ENCODE assay signal across 8 mouse cellular contexts in genomic region chr19:10395174-10395573, GRCm38 (mm10). TPM values are rescaled to one million over a fixed set of nuclear protein-coding genes. Genes with fewer than 3 reads are reported as not detected.
DNase-seq lines count a peak whose midpoint lies in the region; ATAC-seq and TF ChIP-seq lines count a peak whose summit lies in the region.

No protein-coding gene starts in this region.

- H3K4me1 ChIP-seq in embryonic facial prominence, embryonic 10.5 days: peaks cover 19% of the 10 kb centered on the region; the same call in 1 of the 2 replicates

- no peak overlapping the region for H3ac ChIP-seq in C2C12 (ENCODE audit: control insufficient read depth, insufficient read length, low read depth)

- intact Hi-C loops in gastrocnemius, adult 2 months (cut with DNase I): no loop called here

- H3K79me2 ChIP-seq in C2C12 (ENCODE audit: control insufficient read depth, insufficient read depth): no peaks in the 10 kb centered on the region

- WGBS in embryonic facial prominence, embryonic 10.5 days: 22% methylated on average over 8 of the region's 8 CpGs

- peaks cover 43% of the 10 kb centered on the region for H3K27me3 ChIP-seq in C2C12 (ENCODE audit: control insufficient read depth, insufficient read depth, insufficient read length)
- H3K27me3 ChIP-seq in embryonic facial prominence, embryonic 10.5 days (replicated peaks; ENCODE audit: low read depth, poor library complexity, severe bottlenecking): peaks cover 42% of the 10 kb centered on the region

- ATAC-seq in erythroid progenitor cell, adult 5-6 weeks (replicated peaks; ENCODE audit: low FRiP score, poor library complexity, severe bottlenecking): no peak

- TF ChIP-seq CTCF in gastrocnemius, adult 2 months (IDR thresholded peaks at IDR 0.05): peak; percentile 48
- TF ChIP-seq CTCF in C2C12 (IDR thresholded peaks at IDR 0.05; ENCODE audit: control insufficient read depth, insufficient read depth, insufficient read length): peak; percentile 9

- H3K27ac ChIP-seq in gastrocnemius, adult 2 months: no peak overlapping the region
- H3K27ac ChIP-seq in embryonic facial prominence, embryonic 10.5 days (replicated peaks): 0 out of 2 replicates have a peak overlapping the region, but pooled peaks have one; percentile 10

- no peak overlapping the region for H3K4me3 ChIP-seq in gastrocnemius, adult 2 months
- H3K4me3 ChIP-seq in C2C12 (ENCODE audit: insufficient read depth, poor library complexity, severe bottlenecking): no peak overlapping the region
- no peak overlapping the region for H3K4me3 ChIP-seq in embryonic facial prominence, embryonic 10.5 days

- DNase-seq in gastrocnemius, adult 2 months: peak; percentile 22
- no peak for DNase-seq in gastrocnemius, postnatal 25 days
- DNase-seq in embryonic facial prominence, embryonic 10.5 days (ENCODE audit: low spot score): peak; percentile 50
- DNase-seq in lung, postnatal 14 days: peak; percentile 7
- no peak for DNase-seq in testis, postnatal 10 days (ENCODE audit: low spot score)
- no peak for DNase-seq in right cerebral cortex, postnatal 36 days (ENCODE audit: low spot score in 2 of 2)

- H3K9me3 ChIP-seq in embryonic facial prominence, embryonic 10.5 days: no peaks in the 10 kb centered on the region

- H3K36me3 ChIP-seq in C2C12 (ENCODE audit: control insufficient read depth, insufficient read depth): no peaks in the 10 kb centered on the region
- H3K36me3 ChIP-seq in embryonic facial prominence, embryonic 10.5 days (replicated peaks): no peaks in the 10 kb centered on the region

- H3K79me3 ChIP-seq in C2C12 (ENCODE audit: low read depth): no peaks in the 10 kb centered on the region

TF ChIP-seq in C2C12, 6 proteins besides CTCF, POLR2A, EP300 and RAD21:
- TF ChIP-seq MAX (IDR thresholded peaks at IDR 0.05) (no peak), FOSL1 (IDR thresholded peaks at IDR 0.05; ENCODE audit: insufficient read depth, low read length, poor library complexity, severe bottlenecking) (no peak), CEBPB (IDR thresholded peaks at IDR 0.05; ENCODE audit: low read depth) (no peak), USF1 (IDR thresholded peaks at IDR 0.05; ENCODE audit: low read depth) (no peak), MYOG (IDR thresholded peaks at IDR 0.05; ENCODE audit: control insufficient read depth, extremely low read depth, insufficient read length) (no peak), MYOD1 (IDR thresholded peaks at IDR 0.05; ENCODE audit: control insufficient read depth, insufficient read length, low read depth) (no peak)

RNA-seq across cellular contexts. Expression of gene Syt7, which starts 6.3 kb away (rescaled TPM):
- total RNA-seq in gastrocnemius, adult 2 months (2021): 1 to 10 TPM; 3.1 to 4.0 TPM
- total RNA-seq in gastrocnemius, postnatal 25 days (2021): 1 to 10 TPM; 1.9 to 4.1 TPM
- 0.23 TPM for polyA plus RNA-seq in C2C12 (2012; fragmentation: generic; extraction: Trizol)
- polyA plus RNA-seq in embryonic facial prominence, embryonic 10.5 days (2016; fragmentation: Nextera tagmentation; extraction: Ambion mirVana): 0.44 and 0.64 TPM in 2 replicates
- not detected in 2 replicates for total RNA-seq in erythroid progenitor cell, adult 5-6 weeks (2015; ENCODE audit: low replicate concordance)
- total RNA-seq in erythroid progenitor cell, adult 5-6 weeks (2017; ENCODE audit: low replicate concordance): not detected in 2 replicates

Comparison
In these comparisons a context has a peak if more than half of its experiments do, and no peak if none do; other contexts are left out.
1. DNase-seq: peak in gastrocnemius, adult 2 months (single experiment), embryonic facial prominence, embryonic 10.5 days (single experiment) and lung, postnatal 14 days (single experiment); none in gastrocnemius, postnatal 25 days (single experiment), testis, postnatal 10 days (single experiment) and right cerebral cortex, postnatal 36 days (0 of 2).